Mouse (Mus musculus): ENCODE results near the gene Nsf.

GRCm38 (mm10) chr11:103905506-103905905, 48.4 kb downstream of the Nsf start:
- TF ChIP-seq CTCF (IDR thresholded peaks at IDR 0.05; ENCODE audit: low read depth): no peak
- no peak for TF ChIP-seq EP300 (optimal IDR thresholded peaks at IDR 0.05)
